Comparison of ENCODE assay signal across 20 mouse cellular contexts in genomic region chr17:50094077-50094476, GRCm38 (mm10).
DNase-seq lines count a peak whose midpoint lies in the region; TF ChIP-seq lines count a peak whose summit lies in the region.
"Had no signal": no experiment of that assay in that cellular context is flagged by ENCODE, and none has a peak within 500 bp of the region (broad histone marks: within the 10 kb centered on the region; RNA-seq: fewer than 3 reads in every experiment).

No protein-coding gene starts in this region.

- no peaks in the 10 kb centered on the region for H3K36me3 ChIP-seq in forebrain, embryonic 10.5 days (replicated peaks)
- H3K36me3 ChIP-seq: heart, embryonic 10.5 days; hindbrain, embryonic 13.5 days; neural tube, embryonic 13.5 days; stomach, embryonic 15.5 days had no signal

- no peak for TF ChIP-seq POLR2A in brain, embryonic 14.5 days (IDR thresholded peaks at IDR 0.05; ENCODE audit: borderline replicate concordance, extremely low read depth, insufficient read depth, insufficient read length, poor library complexity, severe bottlenecking)

- 91% methylated on average over 5 of the region's 5 CpGs for WGBS in forebrain, embryonic 10.5 days

- no peaks in the 10 kb centered on the region for H3K27me3 ChIP-seq in forebrain, embryonic 10.5 days (ENCODE audit: poor library complexity, severe bottlenecking)
- H3K27me3 ChIP-seq: hindbrain, embryonic 13.5 days; neural tube, embryonic 13.5 days; stomach, embryonic 15.5 days had no signal

- H3K4me3 ChIP-seq in forebrain, embryonic 10.5 days: no peak overlapping the region
- H3K4me3 ChIP-seq: erythroblast, embryonic 14.5 days; heart, embryonic 10.5 days; hindbrain, embryonic 13.5 days; neural tube, embryonic 13.5 days; stomach, embryonic 15.5 days had no signal

- intact Hi-C loops in gastrocnemius, postnatal 14 days (cut with DNase I; ENCODE audit: low total_unique reads): no loop called here

- no peaks in the 10 kb centered on the region for H3K4me1 ChIP-seq in forebrain, embryonic 10.5 days
- H3K4me1 ChIP-seq: heart, embryonic 10.5 days; stomach, embryonic 15.5 days had no signal

- peak; percentile 65 for DNase-seq in 416B (ENCODE audit: low read depth)
- peak; percentile 83 for DNase-seq in CD4-positive helper T cell, adult 2 months (ENCODE audit: low read depth, low spot score)
- peak; percentile 30 for DNase-seq in brain, embryonic 14.5 days (ENCODE audit: low read depth)
- peak; percentile 17 to 40 for DNase-seq in natural killer cell, adult 2 months (ENCODE audit: low spot score in 2 of 2)
- no peak for DNase-seq in gastrocnemius, postnatal 14 days
- no peak for DNase-seq in forebrain, embryonic 10.5 days (ENCODE audit: extremely low spot score, low spot score)
- no peak for DNase-seq in cerebellum, adult 11-12 months
- no peak for DNase-seq in gastrocnemius, adult 18-20 months (ENCODE audit: low spot score)
- DNase-seq: cerebellum, adult 11 months; cerebellum, postnatal 25 days; forebrain, postnatal 0 days; gastrocnemius, postnatal 25 days; heart, postnatal 10 days; lung, adult 2 months; right cerebral cortex, postnatal 25 days had no signal

- TF ChIP-seq CTCF in brain, embryonic 14.5 days (IDR thresholded peaks at IDR 0.05; ENCODE audit: borderline replicate concordance, extremely low read depth, insufficient read depth, insufficient read length): no peak

- H3K9me3 ChIP-seq in forebrain, embryonic 10.5 days: no peaks in the 10 kb centered on the region
- H3K9me3 ChIP-seq: heart, embryonic 10.5 days; hindbrain, embryonic 13.5 days; neural tube, embryonic 13.5 days; stomach, embryonic 15.5 days had no signal

- no peak overlapping the region for H3K27ac ChIP-seq in forebrain, embryonic 10.5 days
- H3K27ac ChIP-seq: heart, embryonic 10.5 days; hindbrain, embryonic 13.5 days; neural tube, embryonic 13.5 days; stomach, embryonic 15.5 days had no signal

Comparison
In these comparisons a context has a peak if more than half of its experiments do, and no peak if none do; other contexts are left out.
1. DNase-seq: peak in 416B (single experiment), CD4-positive helper T cell, adult 2 months (single experiment), brain, embryonic 14.5 days (single experiment) and natural killer cell, adult 2 months (2 of 2); none in gastrocnemius, postnatal 14 days (single experiment), forebrain, embryonic 10.5 days (single experiment), cerebellum, adult 11-12 months (single experiment) and gastrocnemius, adult 18-20 months (single experiment).